Mouse (Mus musculus) neural tube, embryonic 12.5 days (tissue): Measurements from ENCODE around the gene Kcnip3. TPM values are rescaled to one million over a fixed set of nuclear protein-coding genes. Genes with fewer than 3 reads are reported as not detected.

Source experiments
- ATAC-seq: fragments of 200-750 bp; cut with Nextera tagmentation; 2 replicates; pipeline ENCODE4 v1.8.0; 2017; ENCODE audit warnings: low read depth, mild to moderate bottlenecking, moderate TSS enrichment, moderate library complexity; ENCODE audit not compliant: low FRiP score
- H3K27ac ChIP-seq: fragments of 300-500 bp; sonication (generic); 2 replicates; pipeline ENCODE4 v1.5.1; 2016
- H3K27me3 ChIP-seq: fragments of 300-500 bp; sonication (generic); replicated peaks from 2 replicates; pipeline ENCODE4 v1.6.1; 2016; ENCODE audit warnings: mild to moderate bottlenecking
- H3K36me3 ChIP-seq: fragments of 300-500 bp; sonication (generic); 2 replicates; pipeline ENCODE4 v1.6.1; 2016; ENCODE audit warnings: mild to moderate bottlenecking
- H3K4me1 ChIP-seq: fragments of 300-500 bp; sonication (generic); 2 replicates; pipeline ENCODE4 v1.6.1; 2016
- H3K4me2 ChIP-seq: fragments of 300-500 bp; sonication (generic); replicated peaks from 2 replicates; pipeline ENCODE4 v1.6.1; 2016; ENCODE audit warnings: mild to moderate bottlenecking
- H3K4me3 ChIP-seq: fragments of 300-500 bp; sonication (generic); 2 replicates; pipeline ENCODE4 v1.5.1; 2016
- H3K9ac ChIP-seq: fragments of 300-500 bp; sonication (generic); 2 replicates; pipeline ENCODE4 v1.6.1; 2016; ENCODE audit warnings: mild to moderate bottlenecking
- H3K9me3 ChIP-seq: fragments of 300-500 bp; sonication (generic); 2 replicates; pipeline ENCODE4 v1.6.1; 2016; ENCODE audit warnings: mild to moderate bottlenecking
- WGBS: fragments of 180-500 bp; shearing (Covaris S2); methylation state at CpG from one replicate; pipeline ENCODE4 v1.1.7; 2016; 5-methylcytosine and 5-hydroxymethylcytosine counted together
- polyA plus RNA-seq: library from polyadenylated mRNA; unstranded; fragments of >200 nt; fragmentation: Nextera tagmentation; extraction: Ambion mirVana; gene quantifications from 2 replicates; pipeline ENCODE4 v1.2.1, GENCODE M21; 2016

Gene Kcnip3
- polyA plus RNA-seq: 1.6 TPM in 2 replicates

DNA sequence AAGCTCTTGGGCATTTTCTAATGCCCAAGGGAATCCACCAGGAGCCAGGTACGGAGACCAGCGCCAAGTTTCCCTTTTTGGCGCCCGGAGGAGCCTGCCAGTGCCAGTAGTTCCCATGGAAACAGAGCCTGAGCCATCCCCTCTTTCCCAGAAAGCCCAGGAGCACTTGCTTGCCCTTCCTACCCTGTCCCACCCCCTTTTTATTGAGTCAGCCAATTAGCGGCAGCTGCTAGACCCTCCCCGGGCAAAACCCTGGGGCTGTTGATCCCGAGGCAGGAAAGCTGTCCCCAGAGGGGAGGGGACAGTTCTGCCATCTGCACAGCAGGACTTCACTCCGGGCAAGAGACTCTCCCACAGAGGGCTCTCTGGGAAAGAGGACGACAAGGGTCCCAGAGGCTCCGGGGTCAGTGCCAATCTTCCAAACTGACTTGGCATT lies at the start of gene Kcnip3:
Gene Kcnip3, minus strand, starts transcription at position 89 of the 436 bp plus-strand sequence.
- H3K36me3 ChIP-seq: no peaks in the 10 kb centered on the region
- 0 out of 2 replicates have a peak within 1 kb of the TSS, but pooled peaks have one; percentile 13 for H3K9ac ChIP-seq
- peak within 1 kb of the TSS; percentile 19 for H3K4me3 ChIP-seq
- H3K27ac ChIP-seq: no peak within 1 kb of the TSS; the same call in 1 of the 2 replicates
- WGBS: under 1% methylated on average over 10 of the region's 10 CpGs
- ATAC-seq: peak; percentile 86
- H3K27me3 ChIP-seq: no peaks in the 10 kb centered on the region
- H3K4me1 ChIP-seq: peaks cover 22% of the 10 kb centered on the region
- no peaks in the 10 kb centered on the region for H3K9me3 ChIP-seq
- peak within 1 kb of the TSS; percentile 63 for H3K4me2 ChIP-seq

DNA sequence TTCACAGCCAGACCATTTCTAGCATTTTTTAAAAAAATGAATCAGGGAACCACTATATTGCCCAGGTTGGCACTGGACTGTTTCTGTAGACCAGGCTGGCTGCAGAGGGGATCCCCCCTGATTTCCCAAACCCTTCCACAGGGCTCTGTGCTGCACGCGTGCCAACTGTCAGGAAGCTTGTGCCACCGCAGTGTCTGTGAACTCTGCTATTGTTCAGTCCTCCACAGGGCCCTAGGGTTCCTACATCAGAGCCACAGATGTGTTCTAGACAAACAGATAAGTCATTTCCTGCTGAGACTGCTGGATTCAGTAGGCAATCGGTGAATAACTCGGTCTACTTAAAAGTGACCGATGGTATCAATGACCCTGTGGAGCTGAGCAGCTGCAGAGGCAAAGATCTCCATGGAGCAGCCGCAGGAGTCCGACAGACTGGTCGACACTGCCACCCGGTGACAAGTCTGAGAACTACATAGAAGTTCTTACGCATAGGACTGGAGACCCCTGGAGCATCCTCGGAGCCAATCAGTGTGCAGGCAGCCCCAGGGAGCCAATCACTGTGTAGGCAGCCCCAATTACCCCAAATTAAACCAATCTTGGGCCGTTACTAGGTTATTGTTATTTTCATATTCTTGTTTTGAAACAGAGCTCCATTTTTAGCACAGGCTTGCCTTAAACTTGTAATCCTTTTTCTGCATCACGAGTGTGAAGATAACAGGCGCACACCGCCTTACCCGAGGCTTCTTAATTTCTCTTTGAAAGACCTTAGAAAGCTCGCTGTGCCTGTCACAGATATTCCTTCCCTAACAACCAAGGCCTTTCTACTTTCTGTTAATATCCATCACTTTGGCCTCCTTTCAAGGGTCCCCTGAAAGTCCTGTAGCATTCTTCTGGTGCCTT lies 37.4 kb upstream of the Kcnip3 start:
- Histone ChIP-seq H3K27ac (no peak overlapping the region), H3K9ac (no peak overlapping the region; the same call in 1 of the 2 replicates)

DNA sequence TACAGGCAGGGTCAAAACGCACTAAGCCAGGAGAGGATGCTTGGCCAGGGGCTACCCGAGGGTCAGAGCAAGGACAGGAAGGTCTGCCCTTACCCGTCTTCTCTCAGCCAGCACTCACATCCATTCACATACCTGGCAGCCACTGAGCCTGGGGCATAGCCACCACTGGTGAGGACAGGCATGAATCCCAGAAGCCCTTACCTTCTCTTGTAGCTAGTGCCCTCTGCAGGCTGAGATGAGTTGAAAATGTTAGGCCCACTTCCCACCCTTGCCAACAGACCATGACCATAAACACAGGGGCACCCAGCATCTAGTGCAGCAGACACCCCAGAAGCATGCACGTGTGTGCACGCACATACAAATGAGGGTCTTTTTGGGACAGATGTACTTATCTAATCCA lies 29.2 kb upstream of the Kcnip3 start:
- Histone ChIP-seq H3K4me2 (no peak overlapping the region), H3K4me1 (no peaks in the 10 kb centered on the region), H3K9me3 (no peaks in the 10 kb centered on the region), H3K9ac (no peak overlapping the region), H3K36me3 (no peaks in the 10 kb centered on the region), H3K27ac (no peak overlapping the region), H3K4me3 (no peak overlapping the region), H3K27me3 (no peaks in the 10 kb centered on the region)
- 56% methylated on average over 5 of the region's 5 CpGs for WGBS
- no peak for ATAC-seq

More for the DNA sequence above, 37.4 kb upstream of the Kcnip3 start:
- Histone ChIP-seq H3K9me3 (no peaks in the 10 kb centered on the region), H3K4me2 (peak overlapping the region; percentile 51), H3K4me1 (no peaks in the 10 kb centered on the region), H3K4me3 (peak overlapping the region; percentile 19; the same call in 1 of the 2 replicates), H3K27me3 (no peaks in the 10 kb centered on the region), H3K36me3 (no peaks in the 10 kb centered on the region)
- peak; percentile 100 for ATAC-seq
- 11% methylated on average over 18 of the region's 18 CpGs for WGBS

DNA sequence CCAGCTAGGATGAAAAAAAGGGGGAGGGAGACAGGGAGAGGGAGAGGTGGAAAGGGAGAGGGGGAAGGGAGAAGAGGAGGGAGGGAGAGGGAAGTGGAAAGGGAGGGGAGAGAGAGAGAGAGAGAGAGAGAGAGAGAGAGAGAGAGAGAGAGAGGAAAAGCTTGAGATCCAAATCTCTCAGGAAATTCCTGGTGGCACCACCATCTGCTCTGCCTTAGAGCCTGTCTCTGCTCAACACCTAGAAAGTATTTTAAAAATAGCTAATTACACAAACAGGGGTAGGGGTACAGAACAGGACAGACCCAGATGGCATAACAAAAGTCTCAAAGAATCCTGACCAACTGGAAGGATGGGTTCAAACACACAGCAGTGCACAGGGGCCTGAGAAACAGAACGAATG lies 28.6 kb upstream of the Kcnip3 start:
- H3K27ac ChIP-seq: no peak overlapping the region
- H3K9ac ChIP-seq: no peak overlapping the region
- H3K4me2 ChIP-seq: no peak overlapping the region
- H3K27me3 ChIP-seq: no peaks in the 10 kb centered on the region
- 90% methylated on average over 1 of the region's 1 CpGs for WGBS
- H3K4me1 ChIP-seq: no peaks in the 10 kb centered on the region
- no peak for ATAC-seq
- no peak overlapping the region for H3K4me3 ChIP-seq
- H3K9me3 ChIP-seq: no peaks in the 10 kb centered on the region
- H3K36me3 ChIP-seq: no peaks in the 10 kb centered on the region

DNA sequence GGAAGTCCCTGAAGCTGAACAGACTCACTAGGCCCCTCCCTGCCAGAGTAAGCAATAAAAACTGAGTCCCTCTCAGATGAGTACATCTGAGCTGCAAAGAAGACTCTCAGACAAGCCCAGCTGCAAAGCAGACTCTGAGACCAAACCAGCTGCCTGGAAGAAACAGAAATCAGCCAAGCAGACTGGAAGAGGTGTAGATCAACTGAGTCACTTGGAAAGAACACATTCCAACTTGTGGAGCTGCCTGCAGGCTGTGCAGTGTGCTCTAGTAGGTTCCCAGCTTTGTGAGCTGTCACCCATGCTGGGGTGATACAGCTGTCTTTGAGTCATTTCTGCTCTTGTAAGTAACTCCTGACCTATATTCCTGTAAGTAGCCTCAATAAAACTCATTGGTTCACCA lies 27.8 kb upstream of the Kcnip3 start:
- Histone ChIP-seq H3K9me3 (no peaks in the 10 kb centered on the region), H3K4me2 (no peak overlapping the region), H3K27me3 (no peaks in the 10 kb centered on the region), H3K36me3 (no peaks in the 10 kb centered on the region), H3K9ac (no peak overlapping the region), H3K4me3 (no peak overlapping the region), H3K27ac (no peak overlapping the region), H3K4me1 (no peaks in the 10 kb centered on the region)
- ATAC-seq: no peak

DNA sequence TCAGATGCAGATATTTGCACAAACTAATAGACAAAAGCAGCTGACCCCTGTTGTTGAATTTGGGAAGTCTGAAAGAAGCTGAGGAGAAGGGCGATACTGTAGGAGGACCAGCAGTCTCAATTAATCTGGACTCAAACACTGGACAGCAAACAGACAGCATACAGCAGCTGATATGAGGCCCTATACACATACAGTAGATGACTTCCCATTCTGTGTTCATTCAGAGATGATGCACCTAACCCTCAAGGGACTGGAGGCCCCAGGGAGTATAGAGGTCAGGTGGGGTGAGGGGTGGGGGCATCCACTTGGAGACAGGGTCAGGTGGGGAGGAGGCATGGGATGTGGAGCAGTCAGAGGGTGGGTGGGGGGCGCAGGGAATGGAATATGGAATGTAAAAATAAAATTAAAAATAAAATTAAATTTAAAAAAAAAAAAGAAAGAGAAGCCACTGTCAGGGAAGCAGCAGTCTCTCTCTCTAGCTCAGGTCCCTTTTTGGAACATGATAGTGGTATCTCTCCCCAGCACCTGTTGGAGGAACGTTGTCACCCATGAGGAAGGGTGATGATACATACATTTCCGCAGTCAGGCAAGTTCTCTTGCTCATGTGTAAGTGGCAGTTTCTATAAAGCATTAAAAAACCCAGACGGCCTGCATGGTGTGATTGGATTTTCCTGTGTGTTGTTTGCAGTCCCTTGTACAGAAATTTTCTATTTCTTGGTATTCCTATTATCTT lies 26.6 kb upstream of the Kcnip3 start:
- ATAC-seq: no peak
- H3K9me3 ChIP-seq: no peaks in the 10 kb centered on the region
- 74% methylated on average over 5 of the region's 5 CpGs for WGBS

DNA sequence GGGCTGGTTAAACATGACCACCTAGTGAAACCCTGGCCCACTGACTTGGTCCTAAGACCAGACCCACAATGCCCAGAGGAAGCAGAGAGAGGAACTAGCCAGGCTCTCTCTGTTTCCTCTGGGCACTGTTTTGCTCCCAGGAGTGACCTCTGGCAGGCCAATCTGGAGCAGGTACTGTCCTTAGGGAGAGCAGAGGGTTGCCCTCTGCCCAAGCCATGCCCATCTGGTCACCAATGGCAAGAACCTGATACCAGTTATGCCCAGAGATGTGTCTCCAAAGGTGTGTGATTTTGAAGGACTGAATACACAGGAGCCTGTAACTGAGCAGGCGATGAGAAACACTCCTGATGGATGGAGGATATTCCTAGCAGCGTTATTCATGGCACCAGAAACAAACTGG lies 19.8 kb upstream of the Kcnip3 start:
- Histone ChIP-seq H3K27ac (no peak overlapping the region), H3K4me2 (no peak overlapping the region), H3K9me3 (no peaks in the 10 kb centered on the region), H3K36me3 (no peaks in the 10 kb centered on the region), H3K4me1 (peaks cover 6% of the 10 kb centered on the region; the same call in 1 of the 2 replicates), H3K4me3 (no peak overlapping the region), H3K9ac (no peak overlapping the region), H3K27me3 (peaks cover 46% of the 10 kb centered on the region)
- ATAC-seq: no peak
- WGBS: 82% methylated on average over 2 of the region's 2 CpGs

More for the DNA sequence above, 26.6 kb upstream of the Kcnip3 start:
- no peak overlapping the region for H3K4me3 ChIP-seq
- no peak overlapping the region for H3K9ac ChIP-seq
- no peaks in the 10 kb centered on the region; the same call in 1 of the 2 replicates for H3K27me3 ChIP-seq
- H3K4me2 ChIP-seq: no peak overlapping the region
- H3K36me3 ChIP-seq: no peaks in the 10 kb centered on the region
- no peaks in the 10 kb centered on the region for H3K4me1 ChIP-seq
- H3K27ac ChIP-seq: no peak overlapping the region

DNA sequence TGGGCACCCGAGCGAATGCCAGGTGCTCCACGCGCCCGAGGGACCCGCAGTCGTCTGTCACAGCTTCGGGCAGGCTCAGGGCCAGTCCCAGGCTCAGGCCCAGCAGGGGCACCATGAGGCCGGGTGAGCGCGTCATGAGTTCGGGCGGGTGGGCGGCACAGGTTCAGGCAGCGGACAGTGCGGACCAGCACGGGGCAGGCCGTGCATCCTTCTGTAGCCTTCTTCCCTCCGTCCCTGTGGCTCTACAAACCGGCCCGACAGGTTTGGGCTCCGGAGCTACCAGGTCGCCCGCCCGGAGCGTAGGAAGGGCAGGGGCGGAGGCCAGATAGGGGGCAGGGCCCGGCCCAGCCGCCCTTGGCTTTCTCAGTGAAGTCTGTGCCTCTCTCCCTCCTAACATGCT lies 19.3 kb upstream of the Kcnip3 start, which contains the start of gene Prom2:
Gene Prom2, minus strand, starts transcription at position 283 of the 400 bp plus-strand sequence.
- no peaks in the 10 kb centered on the region for H3K36me3 ChIP-seq
- H3K4me3 ChIP-seq: 0 out of 2 replicates have a peak within 1 kb of the TSS, but pooled peaks have one; percentile 9
- H3K27me3 ChIP-seq: peaks cover 46% of the 10 kb centered on the region
- H3K9me3 ChIP-seq: no peaks in the 10 kb centered on the region
- 4% methylated on average over 29 of the region's 29 CpGs for WGBS
- no peak within 1 kb of the TSS for H3K9ac ChIP-seq
- no peak within 1 kb of the TSS for H3K27ac ChIP-seq
- H3K4me1 ChIP-seq: peaks cover 6% of the 10 kb centered on the region; the same call in 1 of the 2 replicates
- peak within 1 kb of the TSS; percentile 41 for H3K4me2 ChIP-seq
- no peak; the same call in 1 of the 2 replicates for ATAC-seq

DNA sequence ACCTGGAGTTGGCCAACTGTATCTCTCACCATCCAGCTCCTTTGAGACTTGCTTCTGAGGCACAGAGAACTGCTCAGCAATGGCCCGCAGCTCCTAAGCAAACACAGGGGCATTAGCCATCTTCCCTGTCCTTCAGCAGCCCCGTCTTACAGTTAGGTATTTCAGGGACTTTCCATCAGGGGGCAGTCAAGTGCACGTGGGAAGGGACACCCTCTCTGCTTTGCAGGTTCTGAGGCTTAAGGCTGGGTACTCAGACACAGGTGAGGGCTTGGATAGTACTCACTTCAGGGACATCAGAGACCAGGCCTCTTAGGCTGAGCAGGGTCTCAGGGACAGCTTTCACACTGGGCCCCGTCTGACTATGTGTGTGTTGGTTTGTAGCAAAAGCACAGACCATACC lies 17.6 kb upstream of the Kcnip3 start:
- no peak overlapping the region for H3K27ac ChIP-seq
- H3K4me1 ChIP-seq: peaks cover 6% of the 10 kb centered on the region; the same call in 1 of the 2 replicates
- no peak overlapping the region for H3K9ac ChIP-seq
- H3K9me3 ChIP-seq: no peaks in the 10 kb centered on the region
- peaks cover 49% of the 10 kb centered on the region for H3K27me3 ChIP-seq
- 31% methylated on average over 4 of the region's 4 CpGs for WGBS
- ATAC-seq: no peak
- H3K4me3 ChIP-seq: no peak overlapping the region
- no peak overlapping the region for H3K4me2 ChIP-seq
- no peaks in the 10 kb centered on the region for H3K36me3 ChIP-seq

DNA sequence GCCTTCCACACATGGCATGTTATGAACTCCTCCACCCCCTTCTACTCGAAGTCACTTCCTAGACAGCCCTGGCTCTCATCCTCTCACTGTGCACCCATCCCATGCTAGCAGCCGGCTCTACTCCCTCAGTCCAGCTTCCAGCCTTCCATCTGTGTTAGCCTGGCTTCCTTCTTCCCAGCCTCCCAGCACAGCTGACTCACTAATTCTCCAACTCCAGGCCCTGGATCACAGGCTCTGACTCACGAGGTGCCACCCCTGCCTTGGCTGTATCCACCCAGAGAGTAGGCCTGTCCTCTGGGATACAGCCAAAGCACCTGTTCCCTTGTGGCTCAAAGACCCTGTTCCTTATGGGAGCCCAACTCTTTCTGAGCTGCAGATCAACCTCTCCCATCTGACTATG lies 15.7 kb upstream of the Kcnip3 start:
- H3K27me3 ChIP-seq: peaks cover 46% of the 10 kb centered on the region
- H3K4me3 ChIP-seq: no peak overlapping the region
- H3K36me3 ChIP-seq: no peaks in the 10 kb centered on the region
- no peak overlapping the region for H3K9ac ChIP-seq
- no peaks in the 10 kb centered on the region for H3K9me3 ChIP-seq
- no peak overlapping the region for H3K27ac ChIP-seq
- ATAC-seq: no peak
- 72% methylated on average over 3 of the region's 3 CpGs for WGBS
- no peak overlapping the region for H3K4me2 ChIP-seq
- H3K4me1 ChIP-seq: peaks cover 6% of the 10 kb centered on the region; the same call in 1 of the 2 replicates

DNA sequence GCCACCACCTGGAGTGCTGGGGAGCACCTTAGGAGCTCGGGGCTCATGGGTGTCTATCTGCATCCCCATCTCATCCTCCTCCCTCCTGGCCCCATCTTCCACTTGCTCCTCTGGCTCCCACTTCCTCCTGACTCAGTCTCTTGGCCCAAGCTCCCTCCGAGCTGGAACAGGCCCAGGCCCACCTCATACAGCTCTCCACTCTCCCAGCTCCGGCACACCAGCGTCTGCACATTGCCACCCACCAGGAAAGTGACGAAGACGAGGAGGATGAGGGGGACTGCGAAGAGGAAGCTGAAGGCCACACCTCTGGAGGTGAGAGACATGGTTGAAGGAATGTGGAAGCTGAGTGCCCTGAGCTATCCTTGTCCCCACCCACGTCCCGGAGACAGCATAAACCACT lies 13.5 kb upstream of the Kcnip3 start:
- no peaks in the 10 kb centered on the region for H3K9me3 ChIP-seq
- H3K4me3 ChIP-seq: no peak overlapping the region
- WGBS: 85% methylated on average over 9 of the region's 9 CpGs
- H3K27me3 ChIP-seq: peaks cover 24% of the 10 kb centered on the region
- no peak for ATAC-seq
- H3K27ac ChIP-seq: no peak overlapping the region
- H3K4me1 ChIP-seq: no peaks in the 10 kb centered on the region
- no peak overlapping the region for H3K9ac ChIP-seq
- H3K36me3 ChIP-seq: no peaks in the 10 kb centered on the region
- no peak overlapping the region for H3K4me2 ChIP-seq

DNA sequence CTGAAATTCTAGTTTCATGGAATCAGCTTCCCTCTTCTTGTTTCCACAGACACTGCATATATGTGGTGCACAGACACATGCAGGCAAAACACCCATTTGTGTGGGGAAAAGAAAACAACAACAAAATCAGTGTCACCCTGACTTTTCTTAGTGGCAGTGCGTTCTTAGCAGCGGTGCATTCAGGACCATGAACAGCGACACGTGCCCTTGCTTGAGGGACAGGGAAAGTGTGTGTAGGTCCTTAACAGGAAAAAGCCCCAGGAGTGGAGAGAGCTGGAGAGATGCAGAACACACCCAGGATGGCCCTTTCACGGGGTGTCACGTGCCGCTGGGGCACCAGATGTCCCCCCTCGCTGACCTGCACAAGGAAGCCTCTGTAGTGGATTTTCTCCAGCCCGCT lies 10.5 kb upstream of the Kcnip3 start:
- no peak overlapping the region for H3K4me3 ChIP-seq
- H3K36me3 ChIP-seq: no peaks in the 10 kb centered on the region
- H3K27me3 ChIP-seq: peaks cover 5% of the 10 kb centered on the region; the same call in 1 of the 2 replicates
- WGBS: 17% methylated on average over 9 of the region's 9 CpGs
- H3K9ac ChIP-seq: no peak overlapping the region
- ATAC-seq: no peak
- no peak overlapping the region for H3K27ac ChIP-seq
- no peak overlapping the region for H3K4me2 ChIP-seq
- no peaks in the 10 kb centered on the region for H3K4me1 ChIP-seq
- no peaks in the 10 kb centered on the region for H3K9me3 ChIP-seq
